Mouse (Mus musculus): Measurements from ENCODE around the gene Supt5. TPM values are rescaled to one million over a fixed set of nuclear protein-coding genes. Genes with fewer than 3 reads are reported as not detected.
A peak's percentile ranks its signal among the peaks of the same experiment; 100 is the strongest.
"Not testable (repeated sequence)": the region's sequence is repeated elsewhere in the genome, so short reads cannot be mapped to it uniquely, and the experiment has no call there.

The Supt5 gene
- polyA plus RNA-seq (2012; rRNA removed) = 86.8 and 88.6 TPM in 2 replicates

DNA sequence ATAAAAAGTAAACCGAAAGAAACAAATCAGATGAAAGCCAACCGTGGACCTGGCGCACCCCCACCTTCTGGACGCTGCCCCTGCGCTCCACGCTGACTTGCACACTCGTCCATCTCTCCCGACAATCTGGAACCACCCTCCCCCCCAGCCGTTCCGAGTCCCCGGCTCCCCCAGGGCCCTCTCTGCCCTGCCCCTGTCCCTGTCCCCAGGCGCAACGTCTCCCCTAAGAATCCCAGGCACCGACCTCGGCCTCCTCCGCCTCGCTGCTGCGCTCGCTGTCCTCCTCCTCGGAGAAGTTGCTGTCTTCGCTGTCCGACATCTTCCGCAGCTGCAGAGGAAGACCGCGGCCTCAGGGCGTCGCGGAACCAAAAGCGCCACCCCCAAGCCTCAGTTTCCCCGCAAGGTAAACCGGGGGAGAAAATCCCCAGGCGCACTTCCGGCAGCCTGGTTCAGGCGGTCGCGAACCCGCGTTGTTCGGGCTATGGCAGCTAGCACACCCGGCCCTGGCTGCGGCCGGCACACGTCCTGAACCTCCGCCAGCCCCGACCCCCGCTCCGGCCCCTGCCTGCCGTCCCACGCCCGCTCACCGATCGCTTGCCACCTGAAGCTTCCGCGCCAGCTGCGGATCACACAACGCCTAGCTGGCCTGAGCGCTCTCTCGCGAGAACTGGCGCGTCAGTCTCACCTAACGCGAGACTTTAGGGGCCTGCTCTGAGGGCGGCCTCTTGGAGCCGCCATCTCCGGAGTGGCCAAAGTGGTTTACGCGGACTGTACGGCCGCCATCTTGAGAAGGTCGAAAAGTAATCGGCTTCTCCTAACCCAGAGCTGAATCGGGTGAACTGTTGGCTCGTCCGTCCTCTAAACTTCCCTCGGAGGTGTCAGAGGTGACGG is at the start of gene Supt5:
Gene Supt5, minus strand, starts transcription at position 639 of the 891 bp plus-strand sequence.
- H3K4me1 ChIP-seq (ENCODE audit: control insufficient read depth, insufficient read depth, low read length) = peaks cover 9% of the 10 kb centered on the region; the same call in 1 of the 2 replicates
- no peaks in the 10 kb centered on the region for H3K36me3 ChIP-seq (ENCODE audit: control insufficient read depth, insufficient read depth, low read length)
- H3K4me3 ChIP-seq (ENCODE audit: insufficient read depth, low read depth, low read length) = peak within 1 kb of the TSS; percentile 93
- under 1% methylated on average over 76 of the region's 77 CpGs for WGBS
- H3K27ac ChIP-seq (ENCODE audit: insufficient read depth, low read depth, low read length) = peak within 1 kb of the TSS; percentile 97
- TF ChIP-seq POLR2A (IDR thresholded peaks at IDR 0.05; ENCODE audit: low read depth, low read length) (peak; percentile 82), CTCF (conservative IDR thresholded peaks at IDR 0.05; ENCODE audit: insufficient read depth, insufficient read length, low read depth, low read length) (no peak)
- H3K27me3 ChIP-seq (replicated peaks; ENCODE audit: control insufficient read depth, insufficient read depth, low read length) = no peaks in the 10 kb centered on the region
- peak; percentile 99 for DNase-seq

DNA sequence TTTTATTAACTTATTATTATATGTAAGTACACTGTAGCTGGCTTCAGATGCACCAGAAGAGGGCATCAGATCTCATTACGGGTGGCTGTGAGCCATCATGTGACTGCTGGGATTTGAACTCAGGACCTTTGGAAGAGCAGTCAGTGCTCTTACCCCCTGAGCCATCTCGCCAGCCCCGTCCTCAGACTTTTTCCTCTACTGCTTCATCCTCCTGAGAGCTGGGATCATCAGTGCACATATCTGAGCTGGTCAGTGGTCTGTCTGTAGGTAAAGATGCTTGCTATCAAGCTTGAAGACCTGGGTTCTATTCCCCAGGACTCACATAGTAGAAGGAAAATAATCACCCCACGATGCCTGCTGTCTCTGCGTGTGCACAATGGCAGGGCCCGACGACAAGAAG is 48.8 kb upstream of the Supt5 start:
- DNase-seq; H3K27ac ChIP-seq (ENCODE audit: insufficient read depth, low read depth, low read length); H3K27me3 ChIP-seq (replicated peaks; ENCODE audit: control insufficient read depth, insufficient read depth, low read length); H3K4me3 ChIP-seq (ENCODE audit: insufficient read depth, low read depth, low read length); H3K36me3 ChIP-seq (ENCODE audit: control insufficient read depth, insufficient read depth, low read length): not testable (repeated sequence)
- 75% methylated on average over 7 of the region's 7 CpGs for WGBS
- peaks cover 21% of the 10 kb centered on the region for H3K4me1 ChIP-seq (ENCODE audit: control insufficient read depth, insufficient read depth, low read length)

DNA sequence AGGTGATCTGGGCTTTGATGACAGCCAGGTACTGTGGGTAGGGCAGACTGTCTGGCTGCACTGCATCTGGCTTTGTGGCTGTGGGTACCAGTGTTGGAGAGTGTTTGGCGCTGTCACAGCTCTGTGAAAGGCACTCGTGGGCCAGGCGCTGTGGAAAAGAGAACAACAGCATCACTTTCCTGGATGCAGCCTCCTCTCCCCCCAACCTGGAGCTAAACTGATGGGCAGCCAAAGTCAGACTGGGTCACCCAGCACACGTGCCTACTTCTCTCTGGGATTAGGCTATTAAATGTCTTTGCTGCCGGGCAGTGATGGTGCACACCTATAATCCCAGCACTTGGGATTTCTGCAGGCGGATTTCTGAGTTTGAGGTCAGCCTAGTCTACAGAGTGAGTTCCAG is 48.3 kb upstream of the Supt5 start:
- not testable (repeated sequence) for H3K4me3 ChIP-seq (ENCODE audit: insufficient read depth, low read depth, low read length); H3K27me3 ChIP-seq (replicated peaks; ENCODE audit: control insufficient read depth, insufficient read depth, low read length); DNase-seq; H3K27ac ChIP-seq (ENCODE audit: insufficient read depth, low read depth, low read length); H3K36me3 ChIP-seq (ENCODE audit: control insufficient read depth, insufficient read depth, low read length)
- H3K4me1 ChIP-seq (ENCODE audit: control insufficient read depth, insufficient read depth, low read length) = peaks cover 21% of the 10 kb centered on the region
- WGBS = 70% methylated on average over 6 of the region's 6 CpGs

DNA sequence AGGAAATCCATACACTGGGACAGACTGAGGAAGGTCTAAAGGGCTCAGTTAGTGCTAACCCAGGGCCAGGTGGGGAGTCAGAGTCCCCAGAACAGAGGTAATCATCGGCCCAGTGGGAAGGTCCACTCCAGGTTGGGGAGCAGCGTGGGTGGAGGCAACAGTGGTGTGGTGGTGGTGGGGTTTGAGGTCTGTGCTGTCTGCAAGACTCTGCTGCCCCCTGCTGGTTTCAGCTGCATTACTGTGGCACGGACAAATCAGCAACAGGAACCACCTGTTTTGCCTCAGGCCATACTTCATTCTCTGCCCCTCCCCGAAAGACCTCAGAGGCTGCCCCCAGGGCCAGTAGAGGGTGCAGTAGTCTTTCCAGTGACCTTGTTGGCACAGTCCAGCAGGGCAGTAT is 47.9 kb upstream of the Supt5 start:
- no peak overlapping the region for H3K4me3 ChIP-seq (ENCODE audit: insufficient read depth, low read depth, low read length)
- no peaks in the 10 kb centered on the region for H3K36me3 ChIP-seq (ENCODE audit: control insufficient read depth, insufficient read depth, low read length)
- H3K27ac ChIP-seq (ENCODE audit: insufficient read depth, low read depth, low read length) = peak overlapping the region; percentile 3; the same call in 1 of the 2 replicates
- no peaks in the 10 kb centered on the region for H3K27me3 ChIP-seq (replicated peaks; ENCODE audit: control insufficient read depth, insufficient read depth, low read length)
- DNase-seq = peak; percentile 89
- 1% methylated on average over 4 of the region's 4 CpGs for WGBS
- H3K4me1 ChIP-seq (ENCODE audit: control insufficient read depth, insufficient read depth, low read length) = peaks cover 21% of the 10 kb centered on the region
- peak; percentile 99 for TF ChIP-seq CTCF (conservative IDR thresholded peaks at IDR 0.05; ENCODE audit: insufficient read depth, insufficient read length, low read depth, low read length)
- no peak for TF ChIP-seq POLR2A (IDR thresholded peaks at IDR 0.05; ENCODE audit: low read depth, low read length)

DNA sequence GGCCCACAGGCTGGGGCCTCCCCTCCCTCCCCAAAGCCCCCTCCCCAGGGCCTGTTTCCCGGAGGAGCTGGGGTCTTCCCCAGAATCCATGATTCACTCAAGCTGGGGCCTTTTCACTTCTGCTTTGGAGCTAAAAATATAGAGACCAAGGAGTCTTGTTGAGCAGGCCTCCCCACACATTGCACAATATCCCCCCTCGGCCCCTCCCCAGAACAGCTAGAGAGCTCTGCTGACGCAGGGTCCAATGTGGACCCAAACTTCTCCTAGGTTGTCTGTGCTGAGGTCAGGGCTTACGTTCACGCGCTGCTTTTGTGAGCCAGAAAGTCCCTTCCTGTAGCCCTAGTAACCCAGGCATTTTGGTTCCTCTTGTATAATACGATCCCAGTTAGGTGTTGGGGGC is 47.5 kb upstream of the Supt5 start:
- H3K4me3 ChIP-seq (ENCODE audit: insufficient read depth, low read depth, low read length) = no peak overlapping the region
- no peak for TF ChIP-seq CTCF (conservative IDR thresholded peaks at IDR 0.05; ENCODE audit: insufficient read depth, insufficient read length, low read depth, low read length)
- TF ChIP-seq POLR2A (IDR thresholded peaks at IDR 0.05; ENCODE audit: low read depth, low read length) = no peak
- WGBS = 77% methylated on average over 7 of the region's 7 CpGs
- H3K27me3 ChIP-seq (replicated peaks; ENCODE audit: control insufficient read depth, insufficient read depth, low read length) = no peaks in the 10 kb centered on the region
- DNase-seq = peak; percentile 32
- peak overlapping the region; percentile 3; the same call in 1 of the 2 replicates for H3K27ac ChIP-seq (ENCODE audit: insufficient read depth, low read depth, low read length)
- no peaks in the 10 kb centered on the region for H3K36me3 ChIP-seq (ENCODE audit: control insufficient read depth, insufficient read depth, low read length)
- H3K4me1 ChIP-seq (ENCODE audit: control insufficient read depth, insufficient read depth, low read length) = peaks cover 21% of the 10 kb centered on the region

DNA sequence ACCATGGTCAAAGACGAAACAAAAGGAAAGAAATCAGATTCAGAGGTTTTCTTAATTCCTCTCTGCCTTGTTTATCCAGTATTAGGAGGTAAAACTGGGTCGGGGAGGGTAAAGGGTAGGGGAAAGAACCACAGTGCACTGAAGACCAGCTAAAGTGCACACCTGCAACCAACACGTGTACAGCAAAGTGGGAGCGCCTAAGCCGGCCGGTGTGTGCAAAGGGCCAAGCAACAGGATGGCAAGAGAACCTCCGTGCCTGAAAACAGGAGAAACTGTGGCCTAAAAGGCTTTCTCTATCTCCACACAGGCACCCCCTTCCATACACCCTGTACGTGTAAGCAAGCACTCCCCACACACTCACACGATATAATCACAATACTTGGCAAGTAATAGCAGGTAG is 46.6 kb upstream of the Supt5 start:
- H3K36me3 ChIP-seq (ENCODE audit: control insufficient read depth, insufficient read depth, low read length) = no peaks in the 10 kb centered on the region
- TF ChIP-seq POLR2A (IDR thresholded peaks at IDR 0.05; ENCODE audit: low read depth, low read length) (no peak), CTCF (conservative IDR thresholded peaks at IDR 0.05; ENCODE audit: insufficient read depth, insufficient read length, low read depth, low read length) (no peak)
- peaks cover 27% of the 10 kb centered on the region for H3K4me1 ChIP-seq (ENCODE audit: control insufficient read depth, insufficient read depth, low read length)
- H3K4me3 ChIP-seq (ENCODE audit: insufficient read depth, low read depth, low read length) = no peak overlapping the region
- WGBS = 89% methylated on average over 9 of the region's 9 CpGs
- no peak for DNase-seq
- H3K27ac ChIP-seq (ENCODE audit: insufficient read depth, low read depth, low read length) = no peak overlapping the region
- no peaks in the 10 kb centered on the region for H3K27me3 ChIP-seq (replicated peaks; ENCODE audit: control insufficient read depth, insufficient read depth, low read length)

DNA sequence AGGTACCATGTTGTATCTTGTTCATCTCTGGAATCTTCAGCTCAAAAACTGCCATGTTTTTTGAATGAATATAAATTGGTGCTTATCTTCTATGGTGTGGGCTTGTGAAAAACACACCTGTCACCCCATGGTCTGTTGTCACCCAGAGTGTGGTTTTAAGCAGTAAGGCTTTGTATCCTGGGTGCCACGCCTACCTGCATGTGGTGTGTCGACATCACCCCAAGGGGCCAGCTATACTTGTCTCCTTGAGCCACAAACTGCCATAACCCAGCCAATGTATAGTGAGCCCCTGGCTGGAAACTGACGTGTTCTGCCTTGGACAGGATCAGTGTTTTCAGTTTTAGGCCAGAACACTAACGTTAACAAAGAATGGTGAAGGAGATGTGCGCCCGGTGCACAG is 45.6 kb upstream of the Supt5 start:
- 89% methylated on average over 6 of the region's 6 CpGs for WGBS
- peaks cover 30% of the 10 kb centered on the region for H3K4me1 ChIP-seq (ENCODE audit: control insufficient read depth, insufficient read depth, low read length)
- no peaks in the 10 kb centered on the region for H3K36me3 ChIP-seq (ENCODE audit: control insufficient read depth, insufficient read depth, low read length)
- H3K27ac ChIP-seq (ENCODE audit: insufficient read depth, low read depth, low read length) = no peak overlapping the region
- H3K4me3 ChIP-seq (ENCODE audit: insufficient read depth, low read depth, low read length) = no peak overlapping the region
- H3K27me3 ChIP-seq (replicated peaks; ENCODE audit: control insufficient read depth, insufficient read depth, low read length) = no peaks in the 10 kb centered on the region
- no peak for TF ChIP-seq CTCF (conservative IDR thresholded peaks at IDR 0.05; ENCODE audit: insufficient read depth, insufficient read length, low read depth, low read length)
- no peak for TF ChIP-seq POLR2A (IDR thresholded peaks at IDR 0.05; ENCODE audit: low read depth, low read length)
- no peak for DNase-seq

All from kidney, adult 2 months (tissue).